Mouse (Mus musculus): ENCODE results near the gene Kalrn.

Gene Kalrn

DNA sequence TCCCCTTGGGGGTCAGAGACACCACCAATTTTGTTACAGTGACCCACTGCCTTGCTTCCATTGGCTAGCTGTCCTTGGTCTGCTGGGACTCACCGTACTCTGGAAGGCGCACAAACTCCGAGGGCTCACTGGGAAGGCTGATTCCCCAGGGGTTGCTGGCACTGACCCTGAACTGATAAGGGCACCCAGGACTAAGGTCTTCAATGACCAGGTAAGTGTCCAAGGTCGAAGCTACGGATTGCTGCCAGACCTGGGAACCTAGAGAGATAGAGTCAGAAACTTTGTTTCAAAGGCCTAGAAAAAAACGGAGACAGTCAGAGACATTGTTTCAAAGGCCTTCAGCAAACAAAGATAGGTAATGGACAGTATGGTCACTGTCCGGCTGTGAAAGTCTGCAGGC, 586.3 kb downstream of the Kalrn start:
- DNase-seq (ENCODE audit: low spot score in 2 of 2): no peak

DNA sequence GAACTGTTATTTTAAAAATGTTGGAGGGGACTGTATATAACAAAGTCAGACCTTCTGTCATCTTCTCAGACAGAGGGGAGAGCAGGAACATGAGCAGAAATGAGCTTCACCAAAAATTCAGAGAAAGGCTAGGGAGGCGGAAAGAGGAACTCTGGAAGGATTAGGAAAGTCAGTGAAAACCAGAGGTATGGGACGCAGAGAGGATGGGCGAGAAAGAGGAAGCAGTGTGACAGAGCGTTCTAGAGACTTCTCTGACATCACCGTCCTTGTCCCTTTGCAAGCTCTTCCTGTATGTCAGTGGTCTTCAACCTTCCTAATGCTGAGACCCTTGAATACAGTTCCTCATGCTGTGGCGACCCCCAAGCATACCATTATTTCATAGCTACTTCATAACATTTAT, 588.0 kb downstream of the Kalrn start:
- DNase-seq (ENCODE audit: low spot score in 2 of 2): no peak

DNA sequence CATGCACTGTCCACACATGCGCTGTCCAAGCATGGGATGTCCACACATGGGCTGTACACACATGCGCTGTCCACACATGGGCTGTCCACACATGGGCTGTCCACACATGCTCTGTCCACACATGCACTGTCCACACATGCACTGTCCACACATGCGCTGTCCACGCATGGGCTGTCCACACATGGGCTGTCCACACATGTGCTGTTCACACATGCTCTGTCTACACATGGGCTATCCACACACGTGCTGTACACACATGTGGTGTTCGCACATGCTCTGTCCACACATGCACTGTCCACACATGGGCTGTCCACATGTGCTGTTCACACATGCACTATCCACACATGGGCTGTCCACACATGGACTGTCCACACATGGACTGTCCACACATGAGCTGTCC, 589.6 kb downstream of the Kalrn start:
- no peak for DNase-seq (ENCODE audit: low spot score in 2 of 2)

DNA sequence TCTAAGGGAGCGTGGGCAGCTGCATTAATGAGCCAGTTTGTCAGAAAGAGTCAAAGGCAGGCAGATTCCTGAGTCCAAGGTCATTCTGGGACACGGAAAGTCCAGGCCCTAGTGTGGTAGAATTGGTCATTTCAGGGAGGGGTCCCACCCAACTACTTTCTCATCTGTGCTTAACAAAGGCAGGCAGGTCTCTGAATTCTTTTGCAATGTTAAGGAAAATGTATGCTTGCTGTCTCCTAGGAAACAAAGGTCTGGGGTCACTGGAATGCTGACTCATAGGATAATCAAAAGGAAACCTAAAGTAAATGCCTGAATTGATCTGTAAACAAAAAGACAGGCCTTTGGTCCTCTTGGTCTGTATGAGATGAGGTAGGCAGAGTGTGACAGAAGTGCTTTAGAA, 593.5 kb downstream of the Kalrn start:
- no peak for DNase-seq (ENCODE audit: low spot score in 2 of 2)

DNA sequence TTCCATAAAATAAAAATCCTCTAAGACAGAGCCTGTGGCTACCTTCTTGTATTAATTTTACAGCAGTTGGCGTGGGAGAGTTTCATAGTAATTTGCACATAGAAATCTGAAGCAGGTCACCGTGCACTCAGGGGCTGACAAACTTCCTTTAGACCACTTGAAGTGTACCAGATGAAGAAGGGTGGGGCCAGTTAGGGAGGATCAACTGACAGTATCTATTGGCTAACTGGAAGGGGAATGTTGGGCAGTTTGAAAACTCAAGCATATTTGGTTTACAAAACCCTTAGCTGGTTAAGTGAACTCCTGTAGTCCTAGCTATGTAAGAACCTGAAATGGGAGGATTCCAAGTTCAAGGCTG, 606.1 kb downstream of the Kalrn start:
- DNase-seq (ENCODE audit: low spot score in 2 of 2): no peak

DNA sequence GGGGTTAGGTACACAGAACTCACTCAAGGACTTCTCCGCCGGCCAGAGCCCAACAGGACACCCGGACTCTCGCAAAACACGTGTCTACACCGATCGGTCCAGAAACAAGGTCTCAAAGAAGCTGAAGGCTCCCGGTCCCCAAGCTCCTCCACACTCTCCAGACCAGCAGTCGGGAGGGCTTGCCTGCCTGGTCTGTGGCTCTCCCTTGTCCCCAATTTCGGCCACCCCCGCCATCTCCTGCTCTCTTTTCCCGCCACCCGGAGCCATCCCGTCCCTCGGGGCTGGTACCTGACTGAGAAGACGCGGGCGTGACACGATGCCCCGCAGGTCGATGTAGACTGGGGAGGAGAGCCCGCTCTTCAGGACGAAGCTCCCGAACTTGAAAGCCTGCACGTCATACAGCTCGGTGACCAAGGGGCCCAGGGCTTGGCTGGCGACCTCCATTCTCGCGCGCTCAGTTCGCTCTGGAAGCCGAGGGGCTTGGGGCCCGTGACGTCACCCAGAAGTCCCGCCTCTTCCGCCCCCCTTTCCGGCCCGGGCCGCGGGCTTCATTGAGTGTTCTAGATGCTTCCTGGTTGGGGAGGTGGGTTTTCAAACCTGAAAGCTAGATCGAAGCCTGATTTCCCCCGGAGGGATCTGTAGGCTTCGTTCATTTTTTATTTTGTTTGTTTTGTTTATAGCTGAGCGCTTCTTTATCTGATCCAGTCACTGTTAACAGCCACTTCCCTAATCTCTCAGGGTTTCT, 606.6 kb downstream of the Kalrn start, which contains the start of gene Umps:
TSS of gene Umps (minus strand) at position 501 of the 745 bp plus-strand sequence.
- peak; percentile 76 to 84 for DNase-seq (ENCODE audit: low spot score in 2 of 2)

DNA sequence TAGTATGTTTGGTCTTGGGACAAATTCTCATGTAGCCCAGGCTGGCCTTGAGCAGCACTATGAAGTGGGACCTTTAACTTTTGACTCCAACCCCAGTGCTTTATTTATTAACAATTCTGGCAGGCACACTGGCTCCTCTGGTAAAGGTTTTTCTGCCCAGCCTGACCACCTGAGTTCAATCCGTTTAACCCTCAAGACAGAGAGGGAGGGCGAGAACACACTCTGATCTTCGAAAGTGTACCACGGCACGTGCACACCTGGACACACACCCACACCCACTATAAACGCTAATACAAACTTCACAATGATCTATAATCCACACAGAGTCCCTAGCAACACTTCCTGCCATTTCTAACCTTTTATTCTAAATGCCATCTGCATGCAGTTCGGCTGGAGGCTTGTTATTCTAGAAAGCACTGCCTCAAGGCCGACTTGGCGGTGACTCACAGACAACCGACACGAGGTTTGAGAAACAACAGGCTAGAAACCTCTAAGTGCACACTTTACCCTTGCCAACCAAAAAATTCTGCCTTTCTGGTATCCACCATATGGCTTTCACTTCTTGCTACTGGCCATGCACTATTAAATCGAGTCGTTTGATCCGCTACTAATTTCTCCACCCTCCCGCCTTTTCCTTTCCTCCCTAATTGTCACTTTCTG, 607.3 kb downstream of the Kalrn start:
- DNase-seq (ENCODE audit: low spot score in 2 of 2): no peak

DNA sequence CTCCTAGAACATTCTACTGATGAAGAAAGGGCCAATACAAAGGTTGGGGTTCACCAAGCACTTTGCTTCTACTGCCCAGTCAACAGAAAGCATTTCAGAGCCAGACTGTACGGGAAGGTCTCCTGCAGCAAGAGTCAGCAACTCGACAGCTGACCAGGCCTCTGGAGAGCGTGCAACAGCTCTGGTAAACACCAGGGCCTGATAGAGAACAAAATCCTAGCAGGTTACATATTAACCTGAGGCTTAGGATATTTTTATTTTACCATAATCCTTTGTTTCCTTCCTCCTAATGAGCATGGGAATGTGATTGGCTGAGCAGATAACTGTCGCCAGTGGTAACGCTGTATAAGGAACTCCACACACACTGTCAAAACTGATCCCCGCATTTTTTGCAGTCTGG, 609.8 kb downstream of the Kalrn start:
- no peak for DNase-seq (ENCODE audit: low spot score in 2 of 2)

DNA sequence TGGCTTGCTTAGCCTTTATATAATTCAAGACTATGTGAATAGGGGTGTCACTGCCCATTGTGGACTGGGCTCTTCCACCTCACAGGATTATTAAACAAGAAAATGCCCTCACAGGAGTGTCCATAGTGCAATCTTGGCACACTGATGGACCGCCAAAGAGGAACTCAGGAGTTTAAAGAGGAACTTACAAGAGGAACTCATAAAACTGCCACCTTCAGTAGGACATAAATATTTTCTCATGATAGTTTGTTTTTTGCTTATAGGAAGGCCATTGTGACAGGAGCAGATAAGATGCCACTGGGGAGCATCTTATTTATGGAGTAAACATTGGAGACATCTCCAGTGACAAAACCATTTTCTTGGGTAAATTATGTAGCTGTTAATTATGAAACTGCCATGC, 618.5 kb downstream of the Kalrn start:
- no peak for DNase-seq (ENCODE audit: low spot score in 2 of 2)

DNA sequence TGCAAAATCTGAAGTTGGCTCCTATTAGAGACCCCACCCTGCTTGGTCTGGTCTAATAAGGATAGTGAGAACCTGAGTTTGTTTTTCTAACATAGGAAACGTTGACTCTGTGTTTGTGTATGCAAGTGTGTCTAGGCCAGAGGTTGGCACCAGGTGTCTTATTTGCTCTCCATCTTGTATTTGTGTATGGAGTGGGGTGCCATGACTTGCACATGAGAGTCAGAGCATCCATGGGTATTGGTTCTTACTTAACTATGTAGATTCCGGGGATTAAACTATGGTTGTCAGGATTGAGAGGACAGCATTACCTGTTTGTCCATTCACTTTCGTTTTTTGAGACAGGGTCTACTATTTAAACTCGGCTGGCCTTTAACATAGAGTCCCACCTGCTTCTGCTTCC, 620.3 kb downstream of the Kalrn start:
- no peak for DNase-seq (ENCODE audit: low spot score in 2 of 2)

DNA sequence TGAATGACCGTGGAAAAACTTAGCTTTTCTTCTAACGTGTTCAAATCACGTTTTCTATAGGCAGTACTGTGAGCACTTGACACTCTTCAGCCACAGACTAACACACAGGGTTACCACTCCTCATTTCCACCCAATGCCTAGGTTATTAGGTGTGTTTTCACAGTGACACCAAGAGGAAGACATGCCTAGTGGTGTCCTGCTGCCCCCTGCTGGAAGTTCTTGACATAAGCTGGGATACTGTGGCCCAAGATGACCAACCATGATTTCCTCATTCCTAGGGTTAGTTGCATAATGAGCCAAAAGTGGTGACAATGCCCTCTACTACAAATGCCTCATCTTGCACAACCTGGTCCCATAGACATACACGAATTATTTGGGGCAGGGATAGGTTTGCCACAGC, 622.5 kb downstream of the Kalrn start:
- DNase-seq (ENCODE audit: low spot score in 2 of 2): peak; percentile 78 to 88

DNA sequence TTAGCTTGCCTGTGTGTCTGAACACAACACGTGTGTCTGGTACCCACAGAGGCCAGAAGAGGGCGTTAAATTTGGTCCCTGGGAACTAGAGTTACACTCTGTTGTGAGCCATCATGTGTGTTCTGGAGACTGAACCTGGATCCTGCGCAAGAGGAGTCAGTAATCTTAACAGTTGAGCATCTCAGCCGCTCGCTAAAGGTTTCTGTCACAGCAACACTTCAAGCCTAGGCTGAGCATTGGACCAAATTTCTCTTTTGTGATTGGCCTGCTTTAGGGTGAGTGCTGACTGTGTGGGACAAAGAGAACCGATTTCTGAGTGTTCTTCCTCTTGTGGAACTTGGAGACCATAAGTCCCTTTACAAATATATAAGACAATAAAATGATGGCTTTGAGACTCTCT, 622.9 kb downstream of the Kalrn start:
- DNase-seq (ENCODE audit: low spot score in 2 of 2): no peak

DNA sequence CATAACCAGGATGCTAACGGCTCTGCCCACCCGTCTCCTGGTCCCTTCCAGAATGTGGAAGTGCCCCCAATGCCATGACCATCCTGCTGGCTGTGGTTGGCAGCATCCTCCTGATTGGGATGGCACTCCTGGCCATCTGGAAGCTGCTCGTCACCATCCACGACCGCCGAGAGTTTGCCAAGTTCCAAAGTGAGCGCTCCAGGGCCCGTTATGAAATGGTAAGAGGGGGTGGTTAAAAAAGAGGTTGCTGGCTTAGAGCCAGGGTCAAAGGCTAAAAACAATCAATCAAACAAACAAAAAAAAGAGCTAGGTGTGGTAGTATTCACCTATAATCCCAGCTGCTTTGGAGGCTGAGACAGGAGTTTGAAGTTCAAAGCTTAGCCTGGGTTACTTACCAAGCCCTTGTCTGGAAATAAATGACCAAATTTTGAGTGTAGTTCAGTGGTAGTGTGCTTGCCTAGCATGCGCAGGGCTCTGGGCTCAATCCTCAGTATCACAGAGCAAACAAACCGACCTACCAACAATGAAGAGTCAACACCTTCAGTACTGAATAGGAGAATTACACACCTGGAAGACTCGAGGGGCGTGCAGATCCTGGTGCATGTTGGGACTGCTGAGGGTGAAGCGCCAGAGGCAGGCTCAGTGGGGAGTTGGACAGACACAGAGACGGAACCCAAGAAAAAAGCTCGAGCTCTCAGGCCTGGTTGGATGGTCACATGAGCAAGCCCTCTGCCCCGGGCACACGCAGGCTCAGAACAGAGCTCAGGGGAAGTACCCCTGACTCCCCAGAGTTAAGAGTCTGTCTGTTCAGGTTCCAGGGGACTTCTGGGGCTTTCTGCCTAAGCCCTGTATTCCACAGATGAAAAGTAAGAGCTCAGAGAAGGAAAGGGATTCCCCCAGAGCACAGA, 625.4 kb downstream of the Kalrn start:
- no peak for DNase-seq (ENCODE audit: low spot score in 2 of 2)

DNA sequence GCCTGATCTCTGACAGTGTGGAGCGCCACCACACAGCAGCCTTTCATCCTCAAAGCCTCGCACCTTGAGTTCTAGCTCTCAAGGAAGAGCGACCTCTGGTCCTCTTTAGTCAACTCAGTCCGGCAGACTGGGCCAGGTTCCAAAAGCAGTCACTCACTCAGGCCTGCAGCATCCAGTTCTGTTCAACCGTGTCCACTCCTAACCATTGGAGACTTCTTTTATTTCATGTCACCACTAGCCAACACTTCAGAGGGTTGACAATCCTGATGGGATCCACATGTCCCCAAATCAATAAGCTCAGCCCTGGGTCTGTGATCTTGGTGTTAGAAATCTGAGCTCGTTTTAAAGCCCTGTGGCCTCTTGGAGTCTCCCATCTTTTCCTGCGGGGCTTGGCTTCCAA, 627.3 kb downstream of the Kalrn start:
- no peak for DNase-seq (ENCODE audit: low spot score in 2 of 2)

DNA sequence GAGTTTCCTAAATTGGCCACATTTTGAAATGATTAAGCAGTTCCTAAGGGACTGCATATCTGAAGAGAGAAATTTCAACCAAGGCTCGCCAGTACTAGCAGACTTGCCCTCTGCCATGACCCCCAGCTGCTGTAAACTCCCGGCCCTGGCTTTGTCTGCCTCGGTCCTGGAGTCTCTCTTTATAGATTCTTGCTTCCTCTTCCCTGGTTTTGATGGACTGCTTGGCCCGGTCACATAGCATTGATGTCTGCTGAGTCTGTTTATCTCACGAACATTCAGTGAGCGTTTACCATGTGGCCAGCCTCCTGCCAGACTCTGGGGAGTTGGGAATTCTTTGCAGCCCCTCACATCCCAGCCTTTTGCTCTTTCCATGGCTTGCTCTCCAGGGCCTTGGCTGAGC, 628.6 kb downstream of the Kalrn start:
- DNase-seq (ENCODE audit: low spot score in 2 of 2): no peak

DNA sequence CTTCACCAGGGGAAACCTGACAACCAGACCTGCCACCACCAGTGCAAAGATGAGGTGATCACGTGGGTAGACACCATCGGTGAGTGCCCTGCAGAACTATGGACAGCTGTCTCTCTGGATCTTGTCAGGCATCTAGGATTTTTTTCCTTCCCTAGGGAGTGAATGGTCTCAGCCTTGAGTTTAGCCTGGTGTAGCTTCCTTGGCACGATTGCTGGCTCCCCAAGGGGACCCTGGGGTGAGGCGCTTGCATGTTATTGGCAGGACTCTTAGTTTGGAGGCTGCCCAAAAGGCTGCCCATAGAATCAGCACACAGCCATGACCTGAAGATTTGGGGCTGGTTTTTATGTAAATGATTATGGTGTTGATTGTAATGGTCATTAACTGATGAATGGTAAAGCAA, 629.2 kb downstream of the Kalrn start:
- DNase-seq (ENCODE audit: low spot score in 2 of 2): no peak

DNA sequence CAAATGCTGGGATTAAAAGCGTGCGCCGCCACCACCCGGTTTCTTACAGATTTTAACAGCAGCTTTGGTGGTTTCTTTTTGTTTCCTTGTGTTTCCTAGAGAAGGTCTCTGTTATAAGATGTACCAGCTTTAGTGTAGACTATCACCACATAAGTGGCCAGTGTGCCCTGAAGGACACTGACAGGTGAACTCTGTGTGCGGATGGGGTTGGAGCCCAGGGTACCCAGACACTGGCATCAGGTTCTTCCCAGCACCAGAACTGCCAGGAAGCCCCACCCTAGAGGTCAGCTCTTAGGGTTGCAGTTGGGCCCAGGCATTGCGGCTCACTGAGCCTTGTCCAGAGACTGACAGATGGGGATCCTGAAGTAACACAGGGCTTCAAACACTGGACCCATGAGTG, 629.9 kb downstream of the Kalrn start:
- no peak for DNase-seq (ENCODE audit: low spot score in 2 of 2)

DNA sequence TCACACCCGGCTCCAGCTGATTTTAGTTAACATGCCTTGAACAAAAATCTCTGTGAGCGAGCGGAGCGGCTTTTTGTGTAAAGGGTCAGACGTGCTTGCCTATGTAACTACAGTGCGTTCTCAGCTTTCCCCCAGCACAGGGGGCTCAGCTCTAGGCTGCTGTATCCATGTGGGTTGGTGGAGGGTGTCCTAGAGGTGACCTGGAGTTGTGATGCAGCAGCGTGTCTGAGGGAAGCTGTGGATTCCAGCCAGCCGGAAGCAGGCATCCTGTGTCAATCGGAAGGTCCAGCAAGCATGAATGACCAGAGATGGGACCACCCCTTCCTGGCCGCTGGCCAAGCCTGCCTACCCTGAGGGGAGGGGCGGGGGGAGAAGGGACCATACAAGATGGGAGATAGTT, 631.0 kb downstream of the Kalrn start:
- peak; percentile 67 to 74 for DNase-seq (ENCODE audit: low spot score in 2 of 2)

DNA sequence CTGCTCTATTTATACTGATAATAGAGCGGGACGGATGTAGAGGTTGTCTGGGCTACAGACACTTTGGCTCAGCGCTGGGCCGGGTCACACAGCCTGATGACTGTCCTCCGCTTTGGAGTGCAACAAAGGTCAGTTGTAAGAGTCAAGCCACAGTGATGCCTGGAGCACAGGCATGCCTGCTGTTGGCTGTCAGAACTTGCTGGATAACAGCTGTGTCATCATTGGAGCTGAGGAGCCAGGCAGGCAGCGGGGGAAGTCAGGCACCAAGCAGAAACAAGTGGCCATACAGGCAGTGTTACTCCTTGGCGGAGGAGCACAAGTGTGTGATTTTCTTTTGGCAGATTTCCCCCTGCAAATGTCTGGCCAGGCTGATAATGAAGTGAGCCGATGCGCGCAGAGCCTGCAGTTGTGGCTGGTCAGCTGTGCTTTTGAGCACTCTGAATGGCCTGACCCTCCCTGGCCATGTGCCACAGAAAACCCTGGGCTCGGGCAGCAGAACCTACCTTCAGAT, 632.0 kb downstream of the Kalrn start:
- DNase-seq (ENCODE audit: low spot score in 2 of 2): peak; percentile 82 to 84

DNA sequence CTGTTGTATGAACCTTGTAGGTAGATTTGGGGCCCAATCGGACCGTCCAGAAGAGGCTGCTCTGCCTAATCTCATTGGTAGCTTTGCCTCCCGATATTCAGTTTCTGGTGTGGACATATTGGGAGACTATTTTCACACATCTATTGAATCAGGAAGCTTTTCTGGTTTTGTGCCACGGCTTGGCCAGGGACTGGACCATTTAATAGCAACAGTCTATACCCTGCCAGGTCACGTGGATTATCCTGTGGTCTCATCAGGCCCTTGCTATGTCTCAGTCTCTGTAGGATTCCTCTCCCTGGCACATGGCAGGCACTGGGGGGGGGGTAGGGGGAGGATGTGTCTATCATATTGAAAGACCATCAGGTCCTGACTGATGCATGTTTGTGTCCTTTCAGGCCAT, 633.2 kb downstream of the Kalrn start:
- no peak for DNase-seq (ENCODE audit: low spot score in 2 of 2)

DNA sequence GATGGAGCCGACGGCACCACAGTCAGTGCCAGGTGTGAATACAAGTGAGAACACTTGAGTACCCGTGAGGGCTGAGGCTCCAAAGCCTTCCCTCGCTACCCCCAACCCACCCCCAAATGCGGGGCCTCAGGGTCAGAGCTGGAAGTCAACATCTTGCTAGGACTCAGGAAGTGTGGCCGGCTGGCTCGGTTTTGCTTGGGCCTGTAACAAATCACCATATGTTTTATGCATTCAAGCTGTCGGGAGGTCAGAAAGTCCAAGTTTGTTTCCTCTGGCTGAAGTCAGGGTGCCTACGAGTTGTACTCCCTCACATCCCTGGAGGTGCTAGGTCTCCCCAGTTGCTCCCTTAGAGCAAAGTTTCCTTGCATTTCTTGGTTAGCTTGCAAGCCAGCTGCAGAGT, 633.7 kb downstream of the Kalrn start:
- peak in 1 of 2 experiments; percentile 75 for DNase-seq (ENCODE audit: low spot score in 2 of 2)

DNA sequence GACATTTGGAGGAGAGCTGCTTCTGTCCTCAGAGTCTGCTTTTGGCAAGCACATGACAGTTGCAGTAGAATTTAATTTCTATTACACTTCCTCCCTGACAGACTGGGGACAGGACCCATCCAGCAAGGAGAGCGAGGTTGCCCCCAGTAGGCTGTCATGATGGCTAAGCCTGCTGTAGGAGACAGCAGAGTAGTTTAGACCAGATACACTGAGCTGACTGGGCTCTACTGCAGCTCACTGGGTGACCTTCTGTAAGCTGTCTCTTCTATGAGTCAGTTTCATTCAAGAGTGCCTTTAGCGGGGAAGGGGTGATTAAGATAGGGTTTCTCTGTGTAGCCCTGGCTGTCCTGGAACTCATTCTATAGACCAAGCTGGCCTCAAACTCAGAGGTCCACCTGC, 634.2 kb downstream of the Kalrn start:
- no peak for DNase-seq (ENCODE audit: low spot score in 2 of 2)

All from heart, adult 9 months (tissue).